Mouse (Mus musculus): ENCODE results near the gene Gm20821. TPM values are rescaled to one million over a fixed set of nuclear protein-coding genes. Genes with fewer than 3 reads are reported as not detected.
"Not testable (repeated sequence)": the region's sequence is repeated elsewhere in the genome, so short reads cannot be mapped to it uniquely, and the experiment has no call there.

The Gm20821 gene
- total RNA-seq (2021) = not detected

GRCm38 (mm10) chrY:9781504-9781903 is at the start of gene Gm20821:
Gene Gm20821, plus strand, starts transcription at chrY:9781804.
- intact Hi-C loops (cut with DNase I) = not testable (repeated sequence)

More at GRCm38 (mm10) chrY:9781504-9781903, at the start of gene Gm20821:
- DNase-seq (ENCODE audit: extremely low spot score in 1 of 2, low spot score in 2 of 2) = not testable (repeated sequence)
